Mouse (Mus musculus): ENCODE measurements around the gene Acsl4.

DNA sequence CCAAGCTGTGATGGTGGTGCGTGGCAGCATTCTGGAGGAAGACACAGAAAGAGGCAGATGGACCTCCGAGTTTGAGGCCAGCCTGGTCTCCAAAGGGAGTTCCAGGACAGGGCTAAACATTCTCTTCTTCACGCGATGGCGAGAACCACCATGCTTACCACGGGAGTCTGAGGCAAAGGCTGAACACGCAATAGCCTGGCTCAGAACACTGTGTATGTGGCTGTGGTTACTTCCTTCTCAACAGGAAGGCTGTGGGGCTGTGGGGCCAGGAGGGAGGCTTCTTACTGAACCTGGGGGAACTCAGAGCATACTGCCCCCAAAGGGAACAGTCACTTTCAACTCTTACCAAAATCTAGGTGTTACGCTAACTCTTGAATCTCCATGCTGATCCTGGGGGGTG, 75.1 kb downstream of the Acsl4 start:
- TF ChIP-seq POLR2A (IDR thresholded peaks at IDR 0.05; ENCODE audit: control insufficient read depth, extremely low read depth, insufficient read depth, low read length, poor library complexity): no peak
- no peak for TF ChIP-seq CTCF (IDR thresholded peaks at IDR 0.05; ENCODE audit: borderline replicate concordance, control insufficient read depth, extremely low read depth, insufficient read depth, low read length, poor library complexity)

Data from thymus, adult 2 months (tissue).